Mouse (Mus musculus): ENCODE data around the gene Fndc1. TPM values are rescaled to one million over a fixed set of nuclear protein-coding genes. Genes with fewer than 3 reads are reported as not detected.

Gene Fndc1
- polyA plus RNA-seq, 1 experiment from 2014 or later: 14.2 TPM

- Histone ChIP-seq H3K9ac (no peak overlapping the region), H3K27me3 (replicated peaks) (no peaks in the 10 kb centered on the region), H3K4me3 (replicated peaks) (no peak overlapping the region), H3K36me3 (no peaks in the 10 kb centered on the region), H3K4me2 (replicated peaks) (no peak overlapping the region), H3K9me3 (no peaks in the 10 kb centered on the region), H3K27ac (no peak overlapping the region), H3K4me1 (replicated peaks) (no peaks in the 10 kb centered on the region)
- WGBS: 71% methylated on average over 6 of the region's 6 CpGs
- ATAC-seq: 0 out of 2 replicates have a peak, but pooled peaks have one; percentile 17
These were observed 30.6 kb upstream of the Fndc1 start for GRCm38 (mm10) chr17:7857658-7858057.

- Histone ChIP-seq H3K36me3 (no peaks in the 10 kb centered on the region), H3K4me1 (replicated peaks) (no peaks in the 10 kb centered on the region), H3K27me3 (replicated peaks) (no peaks in the 10 kb centered on the region), H3K9ac (no peak overlapping the region), H3K4me3 (replicated peaks) (no peak overlapping the region), H3K4me2 (replicated peaks) (no peak overlapping the region), H3K27ac (no peak overlapping the region), H3K9me3 (no peaks in the 10 kb centered on the region)
- no peak for ATAC-seq
- 75% methylated on average over 8 of the region's 8 CpGs for WGBS
These were observed 28.7 kb upstream of the Fndc1 start for GRCm38 (mm10) chr17:7855851-7856250.

- peak; percentile 63 for ATAC-seq
- no peaks in the 10 kb centered on the region for H3K4me1 ChIP-seq (replicated peaks)
- H3K27ac ChIP-seq: no peak overlapping the region
- WGBS: 28% methylated on average over 4 of the region's 4 CpGs
- H3K9ac ChIP-seq: no peak overlapping the region
- no peaks in the 10 kb centered on the region for H3K36me3 ChIP-seq
- H3K9me3 ChIP-seq: no peaks in the 10 kb centered on the region
- H3K27me3 ChIP-seq (replicated peaks): no peaks in the 10 kb centered on the region
- no peak overlapping the region for H3K4me2 ChIP-seq (replicated peaks)
- H3K4me3 ChIP-seq (replicated peaks): no peak overlapping the region
These were observed 24.9 kb upstream of the Fndc1 start for GRCm38 (mm10) chr17:7851979-7852378.

- Histone ChIP-seq H3K4me3 (replicated peaks) (no peak overlapping the region), H3K27me3 (replicated peaks) (no peaks in the 10 kb centered on the region), H3K4me2 (replicated peaks) (no peak overlapping the region), H3K36me3 (no peaks in the 10 kb centered on the region), H3K4me1 (replicated peaks) (no peaks in the 10 kb centered on the region), H3K9me3 (no peaks in the 10 kb centered on the region), H3K27ac (no peak overlapping the region), H3K9ac (no peak overlapping the region)
- ATAC-seq: no peak
- WGBS: 60% methylated on average over 8 of the region's 9 CpGs
These were observed 24.4 kb upstream of the Fndc1 start for GRCm38 (mm10) chr17:7851527-7851926.

- H3K27ac ChIP-seq: no peak overlapping the region
- no peak overlapping the region for H3K9ac ChIP-seq
- H3K4me2 ChIP-seq (replicated peaks): no peak overlapping the region
- no peaks in the 10 kb centered on the region for H3K36me3 ChIP-seq
- no peak overlapping the region for H3K4me3 ChIP-seq (replicated peaks)
- H3K9me3 ChIP-seq: no peaks in the 10 kb centered on the region
- no peaks in the 10 kb centered on the region for H3K27me3 ChIP-seq (replicated peaks)
- ATAC-seq: no peak
- no peaks in the 10 kb centered on the region for H3K4me1 ChIP-seq (replicated peaks)
- WGBS: 86% methylated on average over 6 of the region's 6 CpGs
These were observed 23.1 kb upstream of the Fndc1 start for GRCm38 (mm10) chr17:7850246-7850645.

GRCm38 (mm10) chr17:7840505-7841290 is 13.6 kb upstream of the Fndc1 start:
- H3K36me3 ChIP-seq: no peaks in the 10 kb centered on the region
- WGBS: 59% methylated on average over 12 of the region's 12 CpGs

GRCm38 (mm10) chr17:7827586-7827985 is 484 bp upstream of the Fndc1 start:
- H3K4me2 ChIP-seq (replicated peaks): peak overlapping the region; percentile 98
- peak overlapping the region; percentile 53 for H3K4me3 ChIP-seq (replicated peaks)
- H3K9ac ChIP-seq: 0 out of 2 replicates have a peak overlapping the region, but pooled peaks have one; percentile 15
- no peaks in the 10 kb centered on the region for H3K36me3 ChIP-seq
- 12% methylated on average over 16 of the region's 16 CpGs for WGBS
- no peak overlapping the region for H3K27ac ChIP-seq
- H3K4me1 ChIP-seq (replicated peaks): peaks cover 11% of the 10 kb centered on the region
- no peaks in the 10 kb centered on the region for H3K9me3 ChIP-seq
- peaks cover 27% of the 10 kb centered on the region for H3K27me3 ChIP-seq (replicated peaks)
- ATAC-seq: peak; percentile 25; the same call in 1 of the 2 replicates

More at GRCm38 (mm10) chr17:7840505-7841290, 13.6 kb upstream of the Fndc1 start:
- H3K27me3 ChIP-seq (replicated peaks): no peaks in the 10 kb centered on the region
- ATAC-seq: no peak
- H3K4me3 ChIP-seq (replicated peaks): no peak overlapping the region
- no peaks in the 10 kb centered on the region for H3K4me1 ChIP-seq (replicated peaks)
- H3K27ac ChIP-seq: no peak overlapping the region
- H3K9ac ChIP-seq: no peak overlapping the region
- H3K9me3 ChIP-seq: no peaks in the 10 kb centered on the region
- no peak overlapping the region for H3K4me2 ChIP-seq (replicated peaks)

- Histone ChIP-seq H3K27me3 (replicated peaks) (peaks cover 27% of the 10 kb centered on the region), H3K4me3 (replicated peaks) (no peak overlapping the region), H3K9ac (no peak overlapping the region), H3K9me3 (no peaks in the 10 kb centered on the region), H3K4me1 (replicated peaks) (peaks cover 11% of the 10 kb centered on the region), H3K36me3 (no peaks in the 10 kb centered on the region), H3K27ac (no peak overlapping the region), H3K4me2 (replicated peaks) (peak overlapping the region; percentile 10; the same call in 1 of the 2 replicates)
- ATAC-seq: no peak
- 54% methylated on average over 9 of the region's 9 CpGs for WGBS
These were observed 1.7 kb downstream of the Fndc1 start for GRCm38 (mm10) chr17:7825416-7825815.

- Histone ChIP-seq H3K27ac (no peak overlapping the region), H3K4me2 (replicated peaks) (no peak overlapping the region), H3K36me3 (no peaks in the 10 kb centered on the region), H3K4me1 (replicated peaks) (peaks cover under 1% of the 10 kb centered on the region), H3K9ac (no peak overlapping the region), H3K9me3 (no peaks in the 10 kb centered on the region), H3K4me3 (replicated peaks) (no peak overlapping the region), H3K27me3 (replicated peaks) (peaks cover 7% of the 10 kb centered on the region; the same call in 1 of the 2 replicates)
- WGBS: 33% methylated on average over 17 of the region's 17 CpGs
- ATAC-seq: no peak
These were observed 5.4 kb downstream of the Fndc1 start for GRCm38 (mm10) chr17:7821553-7822186.

GRCm38 (mm10) chr17:7820176-7820575 is 6.9 kb downstream of the Fndc1 start:
- H3K36me3 ChIP-seq: no peaks in the 10 kb centered on the region
- H3K27ac ChIP-seq: no peak overlapping the region
- no peak overlapping the region for H3K4me3 ChIP-seq (replicated peaks)
- H3K4me2 ChIP-seq (replicated peaks): no peak overlapping the region
- H3K9ac ChIP-seq: no peak overlapping the region
- no peaks in the 10 kb centered on the region for H3K9me3 ChIP-seq
- WGBS: 87% methylated on average over 7 of the region's 7 CpGs
- ATAC-seq: no peak
- no peaks in the 10 kb centered on the region for H3K4me1 ChIP-seq (replicated peaks)
- H3K27me3 ChIP-seq (replicated peaks): no peaks in the 10 kb centered on the region

GRCm38 (mm10) chr17:7816602-7817001 is 10.5 kb downstream of the Fndc1 start:
- Histone ChIP-seq H3K36me3 (no peaks in the 10 kb centered on the region), H3K27ac (no peak overlapping the region), H3K4me3 (replicated peaks) (no peak overlapping the region), H3K27me3 (replicated peaks) (no peaks in the 10 kb centered on the region; the same call in 1 of the 2 replicates), H3K4me2 (replicated peaks) (no peak overlapping the region), H3K4me1 (replicated peaks) (no peaks in the 10 kb centered on the region), H3K9ac (no peak overlapping the region), H3K9me3 (no peaks in the 10 kb centered on the region)
- ATAC-seq: no peak
- 83% methylated on average over 2 of the region's 2 CpGs for WGBS

- Histone ChIP-seq H3K36me3 (no peaks in the 10 kb centered on the region), H3K27ac (no peak overlapping the region), H3K9ac (no peak overlapping the region), H3K4me2 (replicated peaks) (no peak overlapping the region), H3K27me3 (replicated peaks) (no peaks in the 10 kb centered on the region; the same call in 1 of the 2 replicates), H3K4me3 (replicated peaks) (no peak overlapping the region), H3K9me3 (no peaks in the 10 kb centered on the region), H3K4me1 (replicated peaks) (no peaks in the 10 kb centered on the region)
- 45% methylated on average over 3 of the region's 3 CpGs for WGBS
- ATAC-seq: no peak
These were observed 12.7 kb downstream of the Fndc1 start for GRCm38 (mm10) chr17:7814433-7814832.

All from intestine, embryonic 15.5 days (tissue).